Mouse (Mus musculus) yolk sac, embryonic 10.5 days (tissue): ENCODE measurements around the gene Ppfibp1.
A peak's percentile ranks its signal among the peaks of the same experiment; 100 is the strongest.
"Not testable (repeated sequence)": the region's sequence is repeated elsewhere in the genome, so short reads cannot be mapped to it uniquely, and the experiment has no call there.

ENCODE experiments used
- DNase-seq: peaks from one replicate; pipeline ENCODE4 v3.0.0-alpha.2; 2017; ENCODE audit warnings: low spot score

Gene Ppfibp1

DNA sequence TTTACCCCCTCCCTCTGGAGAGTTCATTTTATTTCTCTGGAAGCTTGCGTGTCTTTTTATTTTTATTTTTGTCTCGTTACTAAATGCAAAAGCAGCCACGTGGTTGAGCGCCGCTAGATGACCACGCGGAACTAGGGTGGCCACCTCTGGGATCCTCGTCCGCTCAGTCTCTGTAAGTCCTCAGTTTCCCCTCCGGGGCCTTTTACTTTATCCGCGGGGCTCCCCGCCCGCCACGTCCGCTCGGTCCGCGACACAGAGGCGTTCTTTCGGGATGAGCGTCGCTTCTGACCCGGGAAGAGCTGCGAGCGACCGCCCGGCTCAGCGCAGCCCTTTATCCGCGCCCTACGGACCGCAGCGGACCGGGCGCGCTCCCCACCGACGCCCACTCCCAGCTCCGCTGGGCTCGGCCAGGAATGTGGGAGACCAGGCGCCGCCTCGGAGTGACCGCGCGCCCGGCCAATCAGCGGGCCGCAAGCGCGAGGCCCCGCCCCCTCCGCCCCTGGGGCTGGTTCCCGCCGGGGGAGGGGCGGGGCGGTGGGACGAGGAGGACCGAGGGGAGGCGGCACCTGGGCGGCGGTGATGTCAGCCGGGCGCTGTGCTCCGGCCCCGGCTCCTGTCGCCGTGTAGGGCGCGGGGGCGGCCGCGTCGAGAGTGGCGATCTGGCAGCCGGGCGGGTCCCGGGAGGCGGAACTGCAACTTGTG lies at the start of gene Ppfibp1:
Gene Ppfibp1 (plus strand): TSS at position 530 of the 702 bp plus-strand sequence.
- DNase-seq, result peak; percentile 93

DNA sequence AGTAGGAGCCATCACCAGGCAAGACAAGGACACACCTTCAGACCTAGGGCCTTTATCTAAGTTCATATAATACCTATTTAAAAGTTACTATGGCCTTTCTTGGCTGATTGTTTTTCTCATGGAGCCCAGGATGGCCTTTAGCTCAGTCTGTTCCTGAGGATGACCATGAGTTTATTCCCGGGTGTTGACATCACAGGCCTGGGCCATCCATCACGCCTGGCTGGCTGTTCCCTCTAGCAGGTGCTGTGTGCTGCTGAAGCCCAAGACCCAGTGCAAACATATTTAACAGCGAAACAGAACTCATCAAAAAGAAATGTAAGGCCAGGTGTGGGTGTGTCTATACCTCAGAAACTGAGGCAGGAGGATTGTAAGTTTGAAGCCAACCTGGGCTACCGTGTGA lies 49.4 kb upstream of the Ppfibp1 start:
- no peak for DNase-seq

DNA sequence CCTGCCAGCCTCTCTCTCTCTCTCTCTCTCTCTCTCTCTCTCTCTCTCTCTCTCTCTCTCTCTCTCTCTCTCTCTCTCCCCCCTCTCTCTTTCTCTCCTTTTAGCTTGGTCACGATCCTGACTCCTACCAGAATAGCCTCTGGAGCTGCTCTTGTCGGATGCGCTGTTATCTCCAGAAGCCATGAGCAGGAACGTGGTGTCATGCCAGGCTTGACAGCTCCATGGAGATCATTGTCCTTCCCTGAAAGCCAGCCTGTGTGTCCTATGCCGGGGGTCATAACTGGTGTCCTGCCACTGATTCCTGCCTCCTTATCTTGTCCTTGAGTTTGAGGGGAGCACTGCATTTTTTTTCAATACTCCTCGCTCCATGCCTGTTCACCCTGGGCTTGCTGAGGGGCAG lies 43.4 kb upstream of the Ppfibp1 start:
- no peak for DNase-seq

DNA sequence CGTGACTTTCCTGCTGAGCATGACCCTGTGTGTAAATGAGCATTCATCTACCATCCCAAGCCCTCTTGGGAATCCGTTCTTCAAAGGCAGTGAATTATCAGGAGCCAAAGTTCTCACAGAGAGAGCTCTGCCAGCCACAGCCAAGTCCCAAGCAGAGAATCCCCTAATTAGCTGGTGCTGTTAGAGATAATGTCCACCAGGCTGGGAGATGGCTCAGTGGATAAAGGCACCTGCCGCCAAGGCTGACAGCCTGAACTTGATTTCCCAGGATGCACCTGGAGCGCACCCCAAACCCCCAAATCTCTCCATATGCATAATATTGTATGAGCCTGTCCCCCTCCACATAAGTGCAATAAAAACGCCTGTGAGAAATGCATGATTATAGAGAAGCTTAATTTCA lies 42.9 kb upstream of the Ppfibp1 start:
- DNase-seq, result no peak

DNA sequence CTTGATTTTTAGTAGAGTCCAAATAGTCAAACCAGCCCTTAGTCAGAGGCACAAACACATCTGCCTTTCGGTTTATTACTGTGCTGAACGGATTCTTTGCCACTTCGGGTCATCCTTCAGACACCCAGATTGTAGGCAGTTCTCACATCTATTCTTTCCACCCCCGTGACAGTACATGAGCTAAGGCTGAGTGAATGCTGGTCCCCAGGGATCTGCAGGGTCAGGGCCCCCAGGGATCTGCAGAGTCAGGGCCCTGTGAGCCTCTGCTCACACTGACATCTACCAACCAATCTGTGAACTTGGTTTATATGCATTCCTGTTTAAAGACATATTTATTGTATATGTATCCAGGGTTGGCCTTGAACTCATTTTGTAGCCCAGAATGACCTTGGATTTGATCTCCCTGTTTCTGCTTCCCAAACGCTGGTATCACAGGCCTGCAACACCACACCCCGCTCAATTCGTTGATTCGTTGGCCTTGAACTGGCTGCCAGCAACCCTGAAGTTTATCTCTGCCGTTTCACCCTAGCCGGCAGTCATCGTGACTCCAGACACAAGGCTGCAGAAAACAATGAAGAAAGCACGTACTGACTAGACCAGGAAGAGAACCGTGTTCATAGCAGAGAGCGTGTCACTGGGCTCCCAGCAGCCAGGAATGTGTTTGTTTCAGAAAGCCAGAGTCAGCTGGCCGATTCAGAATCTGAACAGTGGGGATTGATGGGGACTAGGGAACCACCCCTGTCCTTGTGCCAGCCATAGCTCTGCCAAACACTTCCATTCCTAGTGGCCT lies 42.1 kb upstream of the Ppfibp1 start:
- no peak for DNase-seq

DNA sequence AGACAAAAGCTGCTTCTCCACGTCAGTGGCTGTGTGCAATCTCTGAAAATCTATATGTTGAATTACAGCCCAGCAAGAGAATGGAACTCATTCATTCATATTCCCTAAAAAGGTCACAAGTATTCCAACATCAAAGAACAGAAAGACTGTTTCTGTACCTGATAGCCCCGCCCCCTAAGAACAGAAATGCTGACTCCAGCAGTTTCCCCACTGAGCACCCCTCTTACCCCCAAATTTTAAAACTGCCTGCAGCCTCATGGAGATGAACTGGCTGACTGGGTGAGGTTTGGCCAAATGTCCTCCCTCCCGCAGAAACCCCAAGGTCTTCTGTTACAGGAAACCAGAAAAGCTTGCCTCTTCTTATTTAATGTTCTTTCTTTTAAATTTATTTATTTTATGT lies 40.9 kb upstream of the Ppfibp1 start:
- no peak for DNase-seq

DNA sequence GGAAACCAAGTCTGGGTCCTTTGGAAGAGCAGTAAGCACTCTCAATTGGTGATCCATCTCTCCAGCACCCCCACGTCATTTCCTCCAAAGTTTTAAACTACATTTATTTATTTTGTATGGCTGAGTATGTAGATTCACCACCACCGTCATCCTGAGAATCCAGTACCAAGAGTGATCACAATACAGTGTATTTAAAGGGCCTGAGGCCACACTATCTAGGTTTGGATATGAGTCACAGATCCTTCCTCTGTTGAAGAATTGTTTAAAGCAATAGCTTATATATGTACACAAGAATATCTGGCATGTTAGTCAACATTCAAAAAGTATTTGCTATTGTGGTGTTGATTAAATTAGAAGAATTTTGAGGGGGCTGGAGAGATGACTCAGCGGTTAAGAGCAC lies 40.0 kb upstream of the Ppfibp1 start:
- DNase-seq, result no peak

DNA sequence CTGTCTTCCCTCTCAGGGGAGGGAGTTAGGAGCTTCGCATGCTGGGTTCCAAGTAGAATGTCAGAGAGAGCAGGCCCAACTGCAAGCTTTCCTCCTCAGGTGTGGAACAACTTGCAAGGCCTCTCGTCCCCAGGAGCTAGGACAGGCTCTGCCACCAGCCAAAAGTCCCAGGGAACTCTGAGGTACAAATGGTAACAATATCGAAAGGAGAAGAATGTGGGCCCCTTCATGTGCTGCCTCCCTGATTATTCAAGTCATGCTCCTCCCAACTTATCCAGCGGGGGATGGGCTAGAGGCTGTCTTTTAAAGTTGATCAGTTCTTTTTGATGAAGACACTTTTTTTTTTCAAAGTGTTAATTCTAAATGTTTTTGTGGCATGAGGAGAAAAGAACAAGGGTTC lies 38.2 kb upstream of the Ppfibp1 start, which contains the start of gene Smco2:
Gene Smco2 (plus strand): TSS at position 55 of the 400 bp plus-strand sequence.
- no peak for DNase-seq

DNA sequence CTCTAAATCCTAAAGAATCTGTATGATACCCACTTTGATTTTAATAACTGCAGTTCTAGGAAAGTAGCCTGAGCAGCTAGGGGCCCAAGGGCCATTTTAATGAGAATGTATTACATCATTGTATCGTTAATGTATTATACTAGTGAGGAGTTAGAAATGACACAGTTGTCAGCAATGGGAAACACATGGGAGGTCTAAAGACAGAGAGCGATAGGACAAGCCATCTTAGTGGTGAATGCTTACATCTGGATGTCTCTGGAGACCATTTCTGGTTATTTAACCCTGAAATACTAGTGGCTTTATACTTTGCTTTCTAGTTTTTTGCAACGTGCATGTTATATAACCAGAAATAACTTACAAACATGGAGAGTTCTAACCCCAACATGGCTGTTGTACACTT lies 36.4 kb upstream of the Ppfibp1 start:
- no peak for DNase-seq

DNA sequence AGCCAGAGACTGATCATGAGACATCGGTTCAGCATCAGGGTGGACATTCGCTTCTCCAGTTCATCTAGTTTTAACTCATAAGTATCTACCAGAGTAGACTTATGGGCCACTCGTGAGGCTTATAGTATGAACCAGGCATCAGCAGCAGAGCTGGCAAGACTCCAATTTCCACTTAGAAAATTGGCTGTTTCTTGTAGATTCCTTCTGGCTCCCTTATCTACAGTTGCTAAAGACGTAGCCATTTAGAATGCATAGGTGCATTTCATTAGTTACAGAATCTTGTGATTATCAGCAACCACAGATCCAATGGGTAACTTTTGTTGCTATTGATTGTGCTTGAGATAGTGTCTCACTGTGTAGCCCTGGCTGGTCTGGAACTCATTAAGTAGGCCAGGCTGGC lies 35.5 kb upstream of the Ppfibp1 start:
- DNase-seq, result no peak

DNA sequence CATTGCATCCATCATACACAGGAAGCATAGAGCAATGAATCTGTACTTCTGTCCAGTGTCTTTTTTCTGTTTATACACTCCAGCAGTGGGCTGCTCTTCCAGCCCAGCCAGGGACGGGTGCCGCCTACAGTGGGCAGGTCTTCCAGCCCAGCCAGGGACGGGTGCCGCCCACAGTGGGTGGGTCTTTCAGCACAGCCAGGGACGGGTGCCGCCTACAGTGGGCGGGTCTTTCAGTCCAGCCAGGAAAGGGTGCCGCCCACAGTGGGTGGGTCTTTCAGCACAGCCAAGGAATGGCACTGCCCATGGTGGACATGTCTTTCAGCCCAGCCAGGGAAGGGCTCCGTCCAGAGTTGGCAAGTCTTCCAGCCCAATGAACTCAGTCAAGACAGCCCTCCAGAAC lies 33.1 kb upstream of the Ppfibp1 start:
- no peak for DNase-seq

DNA sequence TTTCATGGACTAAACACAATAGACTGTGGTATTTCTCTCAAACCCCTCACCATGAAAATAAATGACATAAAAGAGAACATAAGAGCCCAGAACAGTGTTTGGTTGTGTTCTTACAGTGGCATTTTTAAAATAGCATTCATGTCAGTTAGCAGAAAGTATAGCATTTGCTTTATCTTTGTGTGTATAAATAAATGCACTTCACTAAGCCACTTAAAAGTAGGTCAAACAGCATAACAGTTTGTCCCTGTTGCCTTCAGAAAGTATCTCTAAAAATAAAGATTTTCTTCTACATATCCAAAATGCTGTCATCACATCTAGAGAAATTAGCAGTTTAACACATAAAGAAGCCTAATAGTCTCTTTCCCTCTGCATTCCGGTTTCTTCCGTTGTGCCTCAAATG lies 30.9 kb upstream of the Ppfibp1 start:
- no peak for DNase-seq

DNA sequence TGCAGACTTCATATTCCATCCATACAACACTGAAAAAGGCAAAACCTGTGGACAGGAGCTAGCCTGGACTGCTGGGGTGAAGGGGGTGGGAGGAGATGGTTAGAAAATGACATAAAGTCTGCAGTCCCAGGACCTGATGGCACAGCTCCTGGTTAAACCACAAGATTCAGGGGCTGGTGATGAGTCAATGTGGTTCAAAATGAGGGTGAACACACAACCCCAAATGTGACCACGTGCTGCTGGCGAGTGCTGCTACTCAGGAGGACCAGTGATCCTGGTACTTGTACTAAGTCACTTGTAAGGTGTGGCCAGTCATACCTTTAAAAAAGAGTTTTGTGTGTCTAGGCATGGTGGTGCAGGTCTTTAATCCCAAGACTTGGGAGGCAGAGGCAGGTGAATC lies 25.1 kb upstream of the Ppfibp1 start:
- no peak for DNase-seq

DNA sequence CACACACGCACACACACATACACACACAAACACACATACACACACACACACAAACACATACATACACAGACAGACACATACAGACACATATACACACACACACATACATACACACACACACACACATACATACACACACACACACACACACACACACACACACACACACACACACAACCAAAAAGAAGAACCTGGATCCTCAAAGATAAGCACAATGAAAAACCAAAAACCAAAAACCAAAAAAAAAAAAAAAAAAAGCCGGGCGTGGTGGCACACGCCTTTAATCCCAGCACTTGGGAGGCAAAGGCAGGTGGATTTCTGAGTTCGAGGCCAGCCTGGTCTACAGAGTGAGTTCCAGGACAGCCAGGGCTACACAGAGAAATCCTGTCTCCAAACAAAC lies 23.9 kb upstream of the Ppfibp1 start:
- DNase-seq, result not testable (repeated sequence)

DNA sequence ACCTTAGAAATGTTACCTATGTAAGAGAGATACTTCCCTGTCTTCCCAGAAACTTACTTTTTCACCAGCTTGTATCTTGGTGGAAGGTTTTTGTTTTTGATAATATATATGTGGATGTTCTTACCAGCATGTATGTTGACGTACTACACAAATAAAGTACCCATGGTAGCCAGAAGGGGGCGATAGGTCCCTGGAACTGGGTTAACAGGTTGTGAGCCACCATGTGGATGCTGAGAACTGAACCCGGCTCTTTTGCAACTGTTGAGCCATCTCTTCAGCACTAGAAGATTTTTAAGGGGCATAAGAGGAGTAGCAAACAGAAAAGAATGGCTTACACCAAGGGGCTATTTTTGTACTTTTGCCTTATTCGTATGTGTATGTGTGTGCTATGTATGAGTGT lies 22.6 kb upstream of the Ppfibp1 start:
- DNase-seq, result no peak

DNA sequence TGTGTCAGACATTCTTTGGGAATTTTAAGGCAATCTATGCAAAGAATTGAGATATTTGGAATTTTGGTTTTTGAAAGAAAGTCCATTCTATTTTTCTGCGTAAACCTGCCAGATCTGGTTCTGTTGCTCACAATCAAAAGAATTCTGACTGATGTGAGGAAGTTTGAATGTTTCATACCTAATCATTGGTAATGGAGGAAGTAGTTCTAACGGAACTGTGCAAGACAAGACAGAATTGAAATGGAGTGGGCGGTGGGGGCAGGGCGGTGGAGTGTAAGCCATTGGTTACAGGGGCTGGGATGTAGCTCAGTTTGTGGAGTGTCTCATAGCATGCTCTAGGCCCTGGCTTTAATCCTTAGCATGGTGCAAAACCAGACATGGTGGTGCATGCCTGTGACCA lies 16.3 kb upstream of the Ppfibp1 start:
- no peak for DNase-seq

DNA sequence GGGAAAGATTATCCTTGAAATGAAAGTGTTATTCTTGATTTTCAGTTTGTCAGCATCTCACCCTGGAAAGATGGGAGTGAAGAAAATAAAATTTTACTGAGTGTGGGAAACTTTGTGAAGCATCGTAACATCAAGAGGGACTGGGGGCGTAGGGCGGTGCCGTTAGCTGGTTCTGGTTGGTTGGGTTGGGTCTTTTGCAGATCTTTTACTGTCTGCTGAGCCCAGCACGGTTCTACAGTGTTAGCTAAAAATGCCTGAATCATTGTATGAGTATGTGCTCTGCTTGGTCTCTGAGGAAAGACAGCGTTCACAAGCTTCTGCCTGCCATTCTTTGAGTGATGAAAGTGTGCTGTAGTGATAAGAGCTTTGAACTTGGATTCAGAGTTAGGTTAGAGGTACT lies 13.9 kb upstream of the Ppfibp1 start:
- DNase-seq, result no peak

DNA sequence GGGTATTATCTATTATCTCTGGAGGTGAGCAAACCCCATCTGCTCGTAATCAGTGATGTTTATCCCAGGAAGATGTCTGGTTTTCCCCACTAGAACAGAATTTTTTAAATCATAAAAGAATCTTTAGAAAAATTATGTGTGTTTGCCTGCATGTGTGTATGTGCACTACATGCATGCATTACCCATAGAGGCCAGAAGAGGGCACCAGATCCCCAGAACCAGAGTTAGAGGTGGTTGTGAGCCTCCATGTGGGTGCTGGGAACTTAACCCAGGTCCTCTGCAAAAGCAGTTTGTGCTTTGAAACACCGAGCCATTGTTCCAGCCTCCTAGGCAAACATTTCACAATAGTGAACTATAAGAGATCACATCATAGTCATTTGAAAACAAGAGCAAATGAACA lies 11.5 kb upstream of the Ppfibp1 start:
- DNase-seq, result no peak

DNA sequence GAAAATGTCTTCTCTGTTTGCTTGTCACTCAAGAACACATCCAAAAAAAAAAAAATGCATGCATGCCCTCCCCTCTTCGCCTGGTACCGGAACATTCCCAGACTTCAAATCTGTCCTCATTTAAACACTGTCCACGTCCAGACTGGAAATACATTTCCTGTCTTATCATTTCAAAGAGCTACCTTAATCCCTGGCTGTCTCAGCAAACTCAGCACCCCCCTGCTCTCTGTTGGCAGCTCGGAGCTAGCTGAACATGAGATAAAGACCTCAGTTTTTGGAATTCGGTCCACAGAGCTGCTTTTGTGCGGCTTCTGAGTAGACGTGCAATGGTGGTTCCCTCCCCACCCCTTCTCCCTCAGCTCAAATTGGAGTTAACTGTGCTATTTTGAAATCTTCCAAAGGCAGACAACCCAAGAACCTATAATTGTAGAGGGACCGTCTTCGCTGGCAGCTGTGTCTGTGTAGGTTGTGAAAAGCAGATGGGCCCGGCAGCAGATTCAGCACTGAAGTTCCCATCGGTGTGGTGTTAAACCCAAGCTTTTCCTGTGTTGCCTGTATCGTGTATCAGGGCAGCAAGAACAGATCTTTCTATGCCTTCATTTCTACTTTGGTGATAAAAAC lies 10.8 kb upstream of the Ppfibp1 start:
- no peak for DNase-seq

DNA sequence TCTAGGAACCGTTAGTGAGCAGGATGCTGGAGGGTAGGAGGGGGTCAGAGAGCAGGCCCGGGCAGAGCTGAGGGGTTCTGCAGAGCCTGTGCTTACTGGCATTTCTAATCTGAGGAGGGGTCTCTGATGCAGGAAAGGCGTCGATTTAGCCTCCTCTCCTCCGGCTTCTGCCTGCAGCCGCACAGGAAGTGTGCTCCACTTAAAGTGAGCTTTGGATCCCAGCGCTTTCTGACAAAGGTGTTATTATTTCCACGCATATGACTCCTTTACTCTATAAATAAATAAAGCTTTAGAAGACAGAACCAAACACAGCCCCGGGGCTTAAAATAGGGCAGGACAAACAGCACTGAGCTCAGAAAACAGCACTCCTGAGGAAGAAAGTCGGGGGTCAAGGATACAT lies 9.4 kb upstream of the Ppfibp1 start:
- DNase-seq, result no peak

DNA sequence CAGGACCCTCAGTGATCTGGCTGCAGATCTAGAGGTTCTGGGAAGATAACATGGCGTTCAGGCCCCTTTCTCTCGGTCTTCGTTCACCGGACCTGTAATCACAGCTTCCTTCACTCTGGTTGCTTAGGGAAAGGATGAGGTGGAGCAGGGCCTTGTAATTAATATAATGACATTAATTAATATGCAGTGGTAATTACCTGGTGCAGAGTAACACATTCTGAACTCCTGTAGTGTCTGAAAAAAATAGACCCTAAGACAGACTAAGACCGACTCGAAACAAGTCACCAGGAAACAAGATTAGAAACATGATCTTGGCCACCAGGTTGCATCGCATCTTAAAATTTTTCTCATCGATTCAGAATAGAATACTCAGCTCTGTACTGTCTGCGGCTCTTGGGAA lies 8.4 kb upstream of the Ppfibp1 start:
- DNase-seq, result no peak

DNA sequence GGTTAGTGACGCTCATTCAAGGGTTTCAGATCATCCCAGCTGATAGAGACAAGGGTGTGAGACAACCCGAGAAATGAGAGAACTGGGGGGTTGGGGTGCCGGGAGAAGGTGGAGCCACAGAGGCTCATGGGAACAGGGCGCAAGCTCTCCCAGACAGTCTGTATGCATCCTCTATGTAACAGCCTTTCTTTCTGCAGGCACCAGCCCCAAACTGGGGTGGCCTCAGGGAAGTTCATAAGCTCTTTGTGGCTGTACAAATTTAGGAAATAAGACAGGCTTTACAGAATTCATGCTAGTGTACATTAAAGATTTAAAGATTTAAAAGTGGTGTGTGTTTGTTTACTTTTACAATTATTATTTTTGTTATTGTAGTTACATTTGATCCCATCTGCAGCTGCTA lies 8.0 kb upstream of the Ppfibp1 start:
- DNase-seq, result no peak
